Mouse (Mus musculus) embryonic facial prominence, embryonic 14.5 days (tissue): ENCODE measurements at regions not wholly inside any gene's neighbourhood (a gene's known extent, or its start where the extent isn't known, plus 50 kb on each side); places are given as distances from the start of the nearest gene placed in this dataset.

Experiments
- ATAC-seq: fragments of 200-750 bp; cut with Nextera tagmentation; 2 replicates; pipeline ENCODE4 v1.8.0; 2017; ENCODE audit warnings: low read depth, moderate number of reproducible peaks, moderate TSS enrichment
- DNase-seq: peaks from one replicate; pipeline ENCODE4 v3.0.0-alpha.2; 2015; ENCODE audit warnings: low spot score
- H3K27ac ChIP-seq: fragments of 300-500 bp; sonication (generic); replicated peaks from 2 replicates; pipeline ENCODE4 v1.5.1; 2014; ENCODE audit warnings: low read depth, mild to moderate bottlenecking, low read length, moderate library complexity
- H3K27me3 ChIP-seq: fragments of 300-500 bp; sonication (generic); replicated peaks from 2 replicates; pipeline ENCODE4 v1.6.1; 2014; ENCODE audit warnings: low read length; ENCODE audit not compliant: control insufficient read depth, insufficient read depth
- H3K36me3 ChIP-seq: fragments of 300-500 bp; sonication (generic); 2 replicates; pipeline ENCODE4 v1.6.1; 2014; ENCODE audit warnings: low read length, mixed read lengths; ENCODE audit not compliant: control insufficient read depth, insufficient read depth
- H3K4me1 ChIP-seq: fragments of 300-500 bp; sonication (generic); 2 replicates; pipeline ENCODE4 v1.6.1; 2014; ENCODE audit warnings: antibody characterized with exemption, low read length; ENCODE audit not compliant: control insufficient read depth, insufficient read depth
- H3K4me2 ChIP-seq: fragments of 300-500 bp; sonication (generic); 2 replicates; pipeline ENCODE4 v1.6.1; 2014; ENCODE audit warnings: low read depth, mild to moderate bottlenecking, low read length, moderate library complexity, mixed read lengths
- H3K4me3 ChIP-seq: fragments of 300-500 bp; sonication (generic); 2 replicates; pipeline ENCODE4 v1.5.1; 2014; ENCODE audit warnings: low read depth, mild to moderate bottlenecking, low read length
- H3K9ac ChIP-seq: fragments of 300-500 bp; sonication (generic); 2 replicates; pipeline ENCODE4 v1.6.1; 2014; ENCODE audit warnings: low read depth, mild to moderate bottlenecking, low read length, moderate library complexity, mixed read lengths
- H3K9me3 ChIP-seq: fragments of 300-500 bp; sonication (generic); 2 replicates; pipeline ENCODE4 v1.6.1; 2016; ENCODE audit warnings: low read length; ENCODE audit not compliant: control insufficient read depth
- WGBS: fragments of 180-500 bp; shearing (Covaris S2); extraction: QIAGEN DNeasy Blood & Tissue Kit; methylation state at CpG from one replicate; pipeline ENCODE4 v1.1.7; 2014; 5-methylcytosine and 5-hydroxymethylcytosine counted together

GRCm38 (mm10) chr14:29784506-29784905 lies 62.8 kb upstream of the Cacna2d3 start:
- 73% methylated on average over 2 of the region's 2 CpGs for WGBS
- Histone ChIP-seq H3K36me3 (no peaks in the 10 kb centered on the region), H3K27me3 (no peaks in the 10 kb centered on the region), H3K9me3 (no peaks in the 10 kb centered on the region), H3K4me1 (no peaks in the 10 kb centered on the region), H3K4me2 (no peak overlapping the region), H3K9ac (no peak overlapping the region), H3K4me3 (no peak overlapping the region), H3K27ac (no peak overlapping the region)
- no peak for DNase-seq
- ATAC-seq = no peak

- WGBS = 65% methylated on average over 3 of the region's 3 CpGs
- Histone ChIP-seq H3K36me3 (no peaks in the 10 kb centered on the region), H3K4me1 (no peaks in the 10 kb centered on the region), H3K27ac (no peak overlapping the region), H3K27me3 (no peaks in the 10 kb centered on the region), H3K4me3 (no peak overlapping the region), H3K9ac (no peak overlapping the region), H3K4me2 (no peak overlapping the region), H3K9me3 (no peaks in the 10 kb centered on the region)
- no peak for ATAC-seq
- DNase-seq = no peak
These were observed 64.8 kb upstream of the Cacna2d3 start for GRCm38 (mm10) chr14:29786431-29786830.

GRCm38 (mm10) chr14:29787796-29788195 lies 66.1 kb upstream of the Cacna2d3 start:
- WGBS = 81% methylated on average over 7 of the region's 7 CpGs

GRCm38 (mm10) chr14:29788351-29788750 lies 66.7 kb upstream of the Cacna2d3 start:
- Histone ChIP-seq H3K4me3 (no peak overlapping the region), H3K4me1 (no peaks in the 10 kb centered on the region), H3K4me2 (no peak overlapping the region), H3K36me3 (no peaks in the 10 kb centered on the region), H3K9me3 (no peaks in the 10 kb centered on the region), H3K27me3 (no peaks in the 10 kb centered on the region), H3K9ac (no peak overlapping the region), H3K27ac (no peak overlapping the region)
- DNase-seq (no peak), ATAC-seq (no peak)
- WGBS = 84% methylated on average over 7 of the region's 7 CpGs

More at GRCm38 (mm10) chr14:29787796-29788195, 66.1 kb upstream of the Cacna2d3 start:
- DNase-seq (no peak), ATAC-seq (no peak)
- no peaks in the 10 kb centered on the region for H3K27me3 ChIP-seq
- H3K4me3 ChIP-seq = no peak overlapping the region
- no peak overlapping the region for H3K4me2 ChIP-seq
- H3K9ac ChIP-seq = no peak overlapping the region
- H3K4me1 ChIP-seq = no peaks in the 10 kb centered on the region
- H3K36me3 ChIP-seq = no peaks in the 10 kb centered on the region
- no peak overlapping the region for H3K27ac ChIP-seq
- H3K9me3 ChIP-seq = no peaks in the 10 kb centered on the region

- Histone ChIP-seq H3K9me3 (no peaks in the 10 kb centered on the region), H3K4me3 (no peak overlapping the region), H3K27ac (no peak overlapping the region), H3K4me2 (no peak overlapping the region), H3K4me1 (no peaks in the 10 kb centered on the region), H3K9ac (no peak overlapping the region), H3K36me3 (no peaks in the 10 kb centered on the region), H3K27me3 (no peaks in the 10 kb centered on the region)
- DNase-seq (no peak), ATAC-seq (no peak)
- WGBS = 39% methylated on average over 2 of the region's 2 CpGs
These were observed 73.7 kb upstream of the Cacna2d3 start for GRCm38 (mm10) chr14:29795325-29795724.

- ATAC-seq = no peak
These were observed 74.7 kb upstream of the Cacna2d3 start for GRCm38 (mm10) chr14:29796396-29796795.

GRCm38 (mm10) chr14:29799852-29800251 lies 78.2 kb upstream of the Cacna2d3 start:
- WGBS = 65% methylated on average over 13 of the region's 13 CpGs

More at GRCm38 (mm10) chr14:29796396-29796795, 74.7 kb upstream of the Cacna2d3 start:
- Histone ChIP-seq H3K4me3 (no peak overlapping the region), H3K27ac (no peak overlapping the region), H3K4me2 (no peak overlapping the region), H3K27me3 (no peaks in the 10 kb centered on the region), H3K9ac (no peak overlapping the region), H3K4me1 (no peaks in the 10 kb centered on the region), H3K36me3 (no peaks in the 10 kb centered on the region), H3K9me3 (no peaks in the 10 kb centered on the region)
- no peak for DNase-seq
- 81% methylated on average over 7 of the region's 7 CpGs for WGBS

GRCm38 (mm10) chr14:29805234-29805633 lies 83.6 kb upstream of the Cacna2d3 start:
- 88% methylated on average over 6 of the region's 6 CpGs for WGBS
- Histone ChIP-seq H3K4me2 (no peak overlapping the region), H3K4me1 (no peaks in the 10 kb centered on the region), H3K27ac (no peak overlapping the region), H3K9me3 (no peaks in the 10 kb centered on the region), H3K9ac (no peak overlapping the region), H3K36me3 (no peaks in the 10 kb centered on the region), H3K4me3 (no peak overlapping the region), H3K27me3 (no peaks in the 10 kb centered on the region)
- no peak for DNase-seq
- no peak for ATAC-seq

More at GRCm38 (mm10) chr14:29799852-29800251, 78.2 kb upstream of the Cacna2d3 start:
- Histone ChIP-seq H3K9ac (no peak overlapping the region), H3K4me2 (no peak overlapping the region), H3K4me1 (no peaks in the 10 kb centered on the region), H3K4me3 (no peak overlapping the region), H3K36me3 (no peaks in the 10 kb centered on the region), H3K27me3 (no peaks in the 10 kb centered on the region), H3K9me3 (no peaks in the 10 kb centered on the region), H3K27ac (no peak overlapping the region)
- DNase-seq (no peak), ATAC-seq (no peak)

GRCm38 (mm10) chr14:29807881-29808280 lies 86.2 kb upstream of the Cacna2d3 start:
- no peaks in the 10 kb centered on the region for H3K27me3 ChIP-seq
- no peaks in the 10 kb centered on the region for H3K4me1 ChIP-seq
- H3K4me2 ChIP-seq = no peak overlapping the region
- ATAC-seq (no peak), DNase-seq (no peak)
- H3K27ac ChIP-seq = no peak overlapping the region
- H3K36me3 ChIP-seq = no peaks in the 10 kb centered on the region
- no peak overlapping the region for H3K9ac ChIP-seq
- H3K9me3 ChIP-seq = no peaks in the 10 kb centered on the region
- WGBS = 56% methylated on average over 9 of the region's 9 CpGs
- no peak overlapping the region for H3K4me3 ChIP-seq
